18 mouse cellular contexts compared by ENCODE assay signal in the genomic region with DNA sequence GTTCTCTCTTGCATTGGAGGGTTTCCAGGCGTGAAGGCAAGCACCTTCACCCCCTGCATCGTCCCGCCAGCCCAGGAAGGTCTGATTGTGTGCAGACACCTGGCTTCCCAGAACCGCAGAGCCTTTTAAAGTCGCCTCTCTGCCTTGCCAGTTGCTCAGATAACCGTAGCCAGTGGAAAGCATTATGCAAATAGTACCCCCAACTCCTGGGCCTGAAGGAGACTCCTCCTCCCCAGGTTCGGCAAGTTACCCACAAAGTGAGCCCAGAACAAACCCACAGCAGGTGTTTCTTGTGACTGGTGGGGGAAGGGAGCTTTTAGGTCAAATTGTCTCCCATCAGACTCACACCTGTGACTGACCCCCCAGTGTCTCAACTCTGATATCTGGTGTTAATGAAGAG. TPM values are rescaled to one million over a fixed set of nuclear protein-coding genes. Genes with fewer than 3 reads are reported as not detected.
A peak's percentile ranks its signal among the peaks of the same experiment; 100 is the strongest.
DNase-seq lines count a peak whose midpoint lies in the region; ATAC-seq and TF ChIP-seq lines count a peak whose summit lies in the region.
"Had no signal": no experiment of that assay in that cellular context is flagged by ENCODE, and none has a peak within 500 bp of the region (broad histone marks: within the 10 kb centered on the region; RNA-seq: fewer than 3 reads in every experiment).

No protein-coding gene starts in this region.

- TF ChIP-seq EP300 in CH12.LX (IDR thresholded peaks at IDR 0.05; ENCODE audit: low read length): peak; percentile 76

- dilution Hi-C loops in CH12.LX (cut with MboI; ENCODE audit: extremely low pct_ligation_motif_present, extremely low pct_unique_long_range_greater_than_20kb, low sequenced_read_pairs): no loop called here

- TF ChIP-seq CTCF in CH12.LX (conservative IDR thresholded peaks at IDR 0.05 in 1 of 2, IDR thresholded peaks at IDR 0.05 in 1 of 2; ENCODE audit: low read depth in 2 of 2, low read length in 2 of 2): no peak

- no peaks in the 10 kb centered on the region for H3K36me3 ChIP-seq in kidney, embryonic 14.5 days (ENCODE audit: control insufficient read depth, insufficient read depth, low read length)
- no peaks in the 10 kb centered on the region for H3K36me3 ChIP-seq in kidney, embryonic 16.5 days (ENCODE audit: insufficient read depth, low read length)
- H3K36me3 ChIP-seq in CH12.LX (replicated peaks in 1 of 2; ENCODE audit: control insufficient read depth in 1 of 2, insufficient read depth in 1 of 2, low read length in 1 of 2): no peaks in the 10 kb centered on the region
- no peaks in the 10 kb centered on the region for H3K36me3 ChIP-seq in embryonic facial prominence, embryonic 14.5 days (ENCODE audit: control insufficient read depth, insufficient read depth, low read length)
- H3K36me3 ChIP-seq in stomach, embryonic 16.5 days (ENCODE audit: control insufficient read depth, insufficient read depth, low read length): no peaks in the 10 kb centered on the region
- H3K36me3 ChIP-seq in midbrain, embryonic 15.5 days (replicated peaks): no peaks in the 10 kb centered on the region
- H3K36me3 ChIP-seq: forebrain, embryonic 10.5 days; hindbrain, embryonic 13.5 days; liver, embryonic 15.5 days had no signal

- H3K9me3 ChIP-seq in kidney, embryonic 14.5 days (ENCODE audit: control insufficient read depth, low read length): no peaks in the 10 kb centered on the region
- no peaks in the 10 kb centered on the region for H3K9me3 ChIP-seq in kidney, embryonic 16.5 days (ENCODE audit: low read length)
- no peaks in the 10 kb centered on the region for H3K9me3 ChIP-seq in CH12.LX (replicated peaks; ENCODE audit: low read length)
- H3K9me3 ChIP-seq in embryonic facial prominence, embryonic 14.5 days (ENCODE audit: control insufficient read depth, low read length): no peaks in the 10 kb centered on the region
- H3K9me3 ChIP-seq in stomach, embryonic 16.5 days (replicated peaks; ENCODE audit: control insufficient read depth, low read length): no peaks in the 10 kb centered on the region
- H3K9me3 ChIP-seq in midbrain, embryonic 15.5 days: no peaks in the 10 kb centered on the region
- H3K9me3 ChIP-seq: forebrain, embryonic 10.5 days; hindbrain, embryonic 13.5 days; liver, embryonic 15.5 days had no signal

- 21% methylated on average over 7 of the region's 7 CpGs for WGBS in kidney, embryonic 14.5 days
- 29% methylated on average over 7 of the region's 7 CpGs for WGBS in kidney, embryonic 16.5 days
- WGBS in embryonic facial prominence, embryonic 14.5 days: 25% methylated on average over 7 of the region's 7 CpGs
- WGBS in stomach, embryonic 16.5 days: 25% methylated on average over 7 of the region's 7 CpGs
- WGBS in midbrain, embryonic 15.5 days: 28% methylated on average over 7 of the region's 7 CpGs

- H3K4me1 ChIP-seq in kidney, embryonic 14.5 days (ENCODE audit: control insufficient read depth, insufficient read depth, low read length): 0 out of 2 replicates have a peak, but pooled peaks cover 10% of the 10 kb centered on the region
- H3K4me1 ChIP-seq in kidney, embryonic 16.5 days (ENCODE audit: insufficient read depth, low read length): 0 out of 2 replicates have a peak, but pooled peaks cover 18% of the 10 kb centered on the region
- peaks cover 11 to 42% of the 10 kb centered on the region in 2 experiments; a peak in 3 of 4 replicates for H3K4me1 ChIP-seq in CH12.LX (ENCODE audit: control insufficient read depth in 1 of 2, insufficient read depth in 2 of 2)
- H3K4me1 ChIP-seq in embryonic facial prominence, embryonic 14.5 days (ENCODE audit: control insufficient read depth, insufficient read depth, low read length): peaks cover 33% of the 10 kb centered on the region
- peaks cover 14% of the 10 kb centered on the region for H3K4me1 ChIP-seq in stomach, embryonic 16.5 days (ENCODE audit: control insufficient read depth, insufficient read depth, low read length)
- H3K4me1 ChIP-seq in midbrain, embryonic 15.5 days: peaks cover 3% of the 10 kb centered on the region

- no peak for TF ChIP-seq POLR2A in CH12.LX (IDR thresholded peaks at IDR 0.05; ENCODE audit: low read depth, low read length)

- no peak for ATAC-seq in kidney, embryonic 14.5 days (ENCODE audit: low FRiP score, low TSS enrichment)
- no peak for ATAC-seq in kidney, embryonic 16.5 days (ENCODE audit: low FRiP score, low TSS enrichment)
- ATAC-seq in embryonic facial prominence, embryonic 14.5 days (ENCODE audit: low read depth): no peak
- ATAC-seq in stomach, embryonic 16.5 days (ENCODE audit: insufficient read depth, low FRiP score): no peak
- ATAC-seq in midbrain, embryonic 15.5 days (replicated peaks): no peak
- ATAC-seq: Patski had no signal

- H3K4me3 ChIP-seq in kidney, embryonic 14.5 days (ENCODE audit: low read length): no peak overlapping the region
- H3K4me3 ChIP-seq in kidney, embryonic 16.5 days (ENCODE audit: low read length): no peak overlapping the region
- no peak overlapping the region for H3K4me3 ChIP-seq in CH12.LX (replicated peaks in 1 of 3; ENCODE audit: low read depth in 2 of 3, low read length in 2 of 3, poor library complexity in 1 of 3)
- H3K4me3 ChIP-seq in embryonic facial prominence, embryonic 14.5 days (ENCODE audit: low read depth, low read length): no peak overlapping the region
- H3K4me3 ChIP-seq in stomach, embryonic 16.5 days (replicated peaks; ENCODE audit: low read length): no peak overlapping the region
- no peak overlapping the region for H3K4me3 ChIP-seq in midbrain, embryonic 15.5 days
- H3K4me3 ChIP-seq: forebrain, embryonic 10.5 days; hindbrain, embryonic 13.5 days; layer of hippocampus, adult 2 months; liver, embryonic 15.5 days; megakaryocyte, embryonic 14.5 days had no signal

- TF ChIP-seq RAD21 in CH12.LX (IDR thresholded peaks at IDR 0.05; ENCODE audit: low read depth, low read length): no peak

- no peak overlapping the region for H3K4me2 ChIP-seq in kidney, embryonic 14.5 days (replicated peaks; ENCODE audit: low read depth, low read length)
- H3K4me2 ChIP-seq in kidney, embryonic 16.5 days (replicated peaks; ENCODE audit: low read depth, low read length): no peak overlapping the region
- peak overlapping the region; percentile 11; the same call in 1 of the 2 replicates for H3K4me2 ChIP-seq in CH12.LX (ENCODE audit: insufficient read depth, low read depth, poor library complexity, severe bottlenecking)
- no peak overlapping the region for H3K4me2 ChIP-seq in embryonic facial prominence, embryonic 14.5 days (ENCODE audit: low read depth, low read length)
- H3K4me2 ChIP-seq in stomach, embryonic 16.5 days (ENCODE audit: low read depth, low read length): no peak overlapping the region
- H3K4me2 ChIP-seq in midbrain, embryonic 15.5 days: no peak overlapping the region
- H3K4me2 ChIP-seq: hindbrain, embryonic 13.5 days; liver, embryonic 15.5 days had no signal

- in situ Hi-C loops in CH12.LX (cut with MboI; ENCODE audit: low pct_ligation_motif_present, low pct_unique_long_range_greater_than_20kb, low sequenced_read_pairs): no loop called here

- H3K27ac ChIP-seq in kidney, embryonic 14.5 days (ENCODE audit: low read depth, low read length): peak overlapping the region; percentile 42; the same call in 1 of the 2 replicates
- H3K27ac ChIP-seq in kidney, embryonic 16.5 days (ENCODE audit: low read length): no peak overlapping the region
- no peak overlapping the region for H3K27ac ChIP-seq in CH12.LX (ENCODE audit: insufficient read depth, low read depth)
- peak overlapping the region; percentile 89 for H3K27ac ChIP-seq in embryonic facial prominence, embryonic 14.5 days (replicated peaks; ENCODE audit: low read depth, low read length)
- H3K27ac ChIP-seq in stomach, embryonic 16.5 days (ENCODE audit: low read length): peak overlapping the region; percentile 87
- H3K27ac ChIP-seq in midbrain, embryonic 15.5 days: no peak overlapping the region
- H3K27ac ChIP-seq: forebrain, embryonic 10.5 days; hindbrain, embryonic 13.5 days; layer of hippocampus, adult 2 months; liver, embryonic 15.5 days had no signal

- H3K9ac ChIP-seq in kidney, embryonic 14.5 days (ENCODE audit: low read depth, low read length): no peak overlapping the region
- H3K9ac ChIP-seq in kidney, embryonic 16.5 days (replicated peaks; ENCODE audit: low read length): no peak overlapping the region
- H3K9ac ChIP-seq in CH12.LX (ENCODE audit: insufficient read depth, low read depth): no peak overlapping the region
- no peak overlapping the region for H3K9ac ChIP-seq in embryonic facial prominence, embryonic 14.5 days (ENCODE audit: low read depth, low read length)
- H3K9ac ChIP-seq in stomach, embryonic 16.5 days (ENCODE audit: low read length): peak overlapping the region; percentile 16; the same call in 1 of the 2 replicates
- no peak overlapping the region for H3K9ac ChIP-seq in midbrain, embryonic 15.5 days
- H3K9ac ChIP-seq: hindbrain, embryonic 13.5 days; liver, embryonic 15.5 days had no signal

- peak; percentile 71 for DNase-seq in CH12.LX (ENCODE audit: extremely low read depth)
- DNase-seq in embryonic facial prominence, embryonic 14.5 days (ENCODE audit: low spot score): no peak
- DNase-seq in embryo, embryonic 10 days (ENCODE audit: low spot score): no peak
- no peak for DNase-seq in adrenal gland, postnatal 14 days
- DNase-seq: cerebellum, adult 18-20 months; embryo, embryonic 11 days; kidney, adult 8-10 months had no signal

- H3K79me2 ChIP-seq in CH12.LX (replicated peaks; ENCODE audit: control insufficient read depth, extremely low read depth, insufficient read depth, poor library complexity, severe bottlenecking): no peaks in the 10 kb centered on the region

- H3K27me3 ChIP-seq in kidney, embryonic 14.5 days (ENCODE audit: control insufficient read depth, insufficient read depth, low read length): no peaks in the 10 kb centered on the region; the same call in 1 of the 2 replicates
- no peaks in the 10 kb centered on the region for H3K27me3 ChIP-seq in kidney, embryonic 16.5 days (ENCODE audit: insufficient read depth, low read length)
- no peaks in the 10 kb centered on the region for H3K27me3 ChIP-seq in CH12.LX (replicated peaks)
- no peaks in the 10 kb centered on the region for H3K27me3 ChIP-seq in embryonic facial prominence, embryonic 14.5 days (replicated peaks; ENCODE audit: control insufficient read depth, insufficient read depth, low read length)
- H3K27me3 ChIP-seq in stomach, embryonic 16.5 days (ENCODE audit: control insufficient read depth, insufficient read depth, low read length): no peaks in the 10 kb centered on the region
- no peaks in the 10 kb centered on the region for H3K27me3 ChIP-seq in midbrain, embryonic 15.5 days (replicated peaks)

RNA-seq across cellular contexts. Expression of a gene that starts 11.4 kb away (rescaled TPM):
- 26.7 and 36.1 TPM in 2 replicates for polyA plus RNA-seq in kidney, embryonic 14.5 days (2014; fragmentation: Nextera tagmentation; extraction: Ambion mirVana)
- polyA plus RNA-seq in kidney, embryonic 16.5 days (2015; fragmentation: Nextera tagmentation; extraction: Ambion mirVana): 35.1 and 37.7 TPM in 2 replicates
- total RNA-seq in CH12.LX (2012; rRNA removed): 1.6 and 2.0 TPM in 2 replicates
- total RNA-seq in CH12.LX (2014; rRNA removed): 0.84 and 1.3 TPM in 2 replicates
- polyA plus RNA-seq in CH12.LX (2012; ENCODE audit: insufficient read length, low read depth): 1.4 and 3.2 TPM in 2 replicates
- 54.5 and 59.6 TPM in 2 replicates for polyA plus RNA-seq in embryonic facial prominence, embryonic 14.5 days (2014; fragmentation: Nextera tagmentation; extraction: Ambion mirVana)
- 38.2 and 39.9 TPM in 2 replicates for polyA plus RNA-seq in stomach, embryonic 16.5 days (2015; fragmentation: Nextera tagmentation; extraction: Ambion mirVana)
- total RNA-seq in adrenal gland, postnatal 14 days (2021): 9.1 and 11.0 TPM in 2 replicates
- polyA plus RNA-seq in midbrain, embryonic 15.5 days (2015; fragmentation: Nextera tagmentation; extraction: Ambion mirVana): 11.3 and 11.7 TPM in 2 replicates

RNA-seq across cellular contexts. Expression of a gene that starts 14.6 kb away (rescaled TPM):
- polyA plus RNA-seq in kidney, embryonic 14.5 days (2014; fragmentation: Nextera tagmentation; extraction: Ambion mirVana): 145 and 146 TPM in 2 replicates
- polyA plus RNA-seq in kidney, embryonic 16.5 days (2015; fragmentation: Nextera tagmentation; extraction: Ambion mirVana): 161 and 169 TPM in 2 replicates
- 98.7 and 103 TPM in 2 replicates for total RNA-seq in CH12.LX (2012; rRNA removed)
- 42.1 and 43.9 TPM in 2 replicates for total RNA-seq in CH12.LX (2014; rRNA removed)
- polyA plus RNA-seq in CH12.LX (2012; ENCODE audit: insufficient read length, low read depth): 83.6 and 94.8 TPM in 2 replicates
- 110 and 119 TPM in 2 replicates for polyA plus RNA-seq in embryonic facial prominence, embryonic 14.5 days (2014; fragmentation: Nextera tagmentation; extraction: Ambion mirVana)
- polyA plus RNA-seq in stomach, embryonic 16.5 days (2015; fragmentation: Nextera tagmentation; extraction: Ambion mirVana): 131 and 141 TPM in 2 replicates
- 135 and 144 TPM in 2 replicates for total RNA-seq in adrenal gland, postnatal 14 days (2021)
- polyA plus RNA-seq in midbrain, embryonic 15.5 days (2015; fragmentation: Nextera tagmentation; extraction: Ambion mirVana): 93.4 and 110 TPM in 2 replicates

RNA-seq across cellular contexts. Expression of a gene that starts 27.8 kb away (rescaled TPM):
- polyA plus RNA-seq in kidney, embryonic 14.5 days (2014; fragmentation: Nextera tagmentation; extraction: Ambion mirVana): 7.1 and 10.3 TPM in 2 replicates
- 14.2 and 18.0 TPM in 2 replicates for polyA plus RNA-seq in kidney, embryonic 16.5 days (2015; fragmentation: Nextera tagmentation; extraction: Ambion mirVana)
- total RNA-seq in CH12.LX (2012; rRNA removed) (128 and 202 TPM in 2 replicates), CH12.LX (2014; rRNA removed) (101 and 102 TPM in 2 replicates)
- 64.2 and 70.6 TPM in 2 replicates for polyA plus RNA-seq in CH12.LX (2012; ENCODE audit: insufficient read length, low read depth)
- 18.6 and 20.0 TPM in 2 replicates for polyA plus RNA-seq in embryonic facial prominence, embryonic 14.5 days (2014; fragmentation: Nextera tagmentation; extraction: Ambion mirVana)
- polyA plus RNA-seq in stomach, embryonic 16.5 days (2015; fragmentation: Nextera tagmentation; extraction: Ambion mirVana): 15.0 and 16.3 TPM in 2 replicates
- 12.7 and 13.8 TPM in 2 replicates for total RNA-seq in adrenal gland, postnatal 14 days (2021)
- polyA plus RNA-seq in midbrain, embryonic 15.5 days (2015; fragmentation: Nextera tagmentation; extraction: Ambion mirVana): 3.3 and 3.9 TPM in 2 replicates

RNA-seq across cellular contexts. Expression of a gene that starts 28.3 kb away (rescaled TPM):
- polyA plus RNA-seq in kidney, embryonic 14.5 days (2014; fragmentation: Nextera tagmentation; extraction: Ambion mirVana): 71.8 and 87.1 TPM in 2 replicates
- 107 and 110 TPM in 2 replicates for polyA plus RNA-seq in kidney, embryonic 16.5 days (2015; fragmentation: Nextera tagmentation; extraction: Ambion mirVana)
- 121 and 130 TPM in 2 replicates for total RNA-seq in CH12.LX (2012; rRNA removed)
- total RNA-seq in CH12.LX (2014; rRNA removed): 84.8 and 89.9 TPM in 2 replicates
- polyA plus RNA-seq in CH12.LX (2012; ENCODE audit: insufficient read length, low read depth): 145 and 190 TPM in 2 replicates
- 46.8 and 56.5 TPM in 2 replicates for polyA plus RNA-seq in embryonic facial prominence, embryonic 14.5 days (2014; fragmentation: Nextera tagmentation; extraction: Ambion mirVana)
- 75.5 and 75.7 TPM in 2 replicates for polyA plus RNA-seq in stomach, embryonic 16.5 days (2015; fragmentation: Nextera tagmentation; extraction: Ambion mirVana)
- total RNA-seq in adrenal gland, postnatal 14 days (2021): 56.0 and 58.0 TPM in 2 replicates
- polyA plus RNA-seq in midbrain, embryonic 15.5 days (2015; fragmentation: Nextera tagmentation; extraction: Ambion mirVana): 73.4 and 78.1 TPM in 2 replicates

RNA-seq across cellular contexts. Expression of a gene that starts 41.2 kb away (rescaled TPM):
- 0.45 and 0.49 TPM in 2 replicates for polyA plus RNA-seq in kidney, embryonic 14.5 days (2014; fragmentation: Nextera tagmentation; extraction: Ambion mirVana)
- 0.84 and 0.91 TPM in 2 replicates for polyA plus RNA-seq in kidney, embryonic 16.5 days (2015; fragmentation: Nextera tagmentation; extraction: Ambion mirVana)
- total RNA-seq in CH12.LX (2012; rRNA removed): 2.9 and 3.1 TPM in 2 replicates
- total RNA-seq in CH12.LX (2014; rRNA removed): 1.1 and 1.2 TPM in 2 replicates
- 0.72 and 0.96 TPM in 2 replicates for polyA plus RNA-seq in CH12.LX (2012; ENCODE audit: insufficient read length, low read depth)
- 0.65 and 0.69 TPM in 2 replicates for polyA plus RNA-seq in embryonic facial prominence, embryonic 14.5 days (2014; fragmentation: Nextera tagmentation; extraction: Ambion mirVana)
- polyA plus RNA-seq in stomach, embryonic 16.5 days (2015; fragmentation: Nextera tagmentation; extraction: Ambion mirVana): 5.9 and 8.6 TPM in 2 replicates
- 1.2 and 4.1 TPM in 2 replicates for total RNA-seq in adrenal gland, postnatal 14 days (2021)
- polyA plus RNA-seq in midbrain, embryonic 15.5 days (2015; fragmentation: Nextera tagmentation; extraction: Ambion mirVana): 0.27 TPM in 2 replicates
- total RNA-seq: neutrophil, adult 5-6 weeks had no signal

Comparison
In these comparisons a context has a peak if more than half of its experiments do, and no peak if none do; other contexts are left out.
1. H3K27ac ChIP-seq: peak in kidney, embryonic 14.5 days (single experiment), embryonic facial prominence, embryonic 14.5 days (single experiment) and stomach, embryonic 16.5 days (single experiment); none in kidney, embryonic 16.5 days (single experiment), CH12.LX (single experiment) and midbrain, embryonic 15.5 days (single experiment).